ENCODE assay signal across 25 mouse cellular contexts in the genomic region with DNA sequence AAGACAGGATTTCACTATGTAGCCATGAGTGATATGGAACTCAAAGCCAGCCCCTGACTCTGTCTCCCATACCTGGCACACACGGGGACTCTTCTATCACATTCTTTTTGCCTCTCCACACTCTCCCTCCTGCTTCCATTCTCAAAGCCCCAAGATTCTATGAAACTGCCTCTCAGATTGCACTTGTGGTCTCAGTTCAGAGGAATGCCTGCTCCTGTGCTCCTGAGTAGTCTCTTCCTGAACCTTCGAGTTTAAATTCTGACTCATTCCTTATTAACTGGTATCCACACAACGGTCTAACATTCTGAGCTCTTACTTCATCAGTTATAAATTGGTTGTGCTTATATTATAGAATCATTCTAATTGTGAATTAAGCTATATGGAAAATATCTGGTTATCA.
"Had no signal": no experiment of that assay in that cellular context is flagged by ENCODE, and none has a peak within 500 bp of the region (broad histone marks: within the 10 kb centered on the region; RNA-seq: fewer than 3 reads in every experiment).

No protein-coding gene starts in this region.

- H3K4me1 ChIP-seq: heart, embryonic 13.5 days; heart, embryonic 15.5 days; hindbrain, embryonic 13.5 days; hindbrain, embryonic 15.5 days; intestine, embryonic 15.5 days; limb, embryonic 13.5 days; limb, embryonic 15.5 days; liver, embryonic 12.5 days had no signal

- H3K27me3 ChIP-seq: heart, embryonic 13.5 days; heart, embryonic 15.5 days; hindbrain, embryonic 13.5 days; hindbrain, embryonic 15.5 days; intestine, embryonic 15.5 days; limb, embryonic 13.5 days; limb, embryonic 15.5 days; liver, embryonic 12.5 days had no signal

- H3K36me3 ChIP-seq: heart, embryonic 13.5 days; heart, embryonic 15.5 days; hindbrain, embryonic 13.5 days; hindbrain, embryonic 15.5 days; intestine, embryonic 15.5 days; limb, embryonic 13.5 days; limb, embryonic 15.5 days; liver, embryonic 12.5 days had no signal

- H3K4me2 ChIP-seq: heart, embryonic 11.5 days; heart, embryonic 13.5 days; heart, embryonic 15.5 days; hindbrain, embryonic 13.5 days; hindbrain, embryonic 15.5 days; intestine, embryonic 15.5 days; limb, embryonic 13.5 days; limb, embryonic 15.5 days; liver, embryonic 12.5 days had no signal

- ATAC-seq: hindbrain, postnatal 0 days; intestine, embryonic 15.5 days; intestine, postnatal 0 days; liver, embryonic 12.5 days had no signal

- H3K9ac ChIP-seq: heart, embryonic 13.5 days; heart, embryonic 15.5 days; hindbrain, embryonic 13.5 days; hindbrain, embryonic 15.5 days; intestine, embryonic 15.5 days; limb, embryonic 13.5 days; limb, embryonic 15.5 days; liver, embryonic 12.5 days; liver, embryonic 14.5 days had no signal

- H3K4me3 ChIP-seq: gastrocnemius, adult 2 months; heart, adult 2 months; heart, embryonic 13.5 days; heart, embryonic 15.5 days; hindbrain, embryonic 13.5 days; hindbrain, embryonic 15.5 days; intestine, embryonic 15.5 days; layer of hippocampus, adult 2 months; left cerebral cortex, adult 2 months; limb, embryonic 13.5 days; limb, embryonic 15.5 days; liver, embryonic 12.5 days had no signal

- H3K27ac ChIP-seq: gastrocnemius, adult 2 months; heart, adult 2 months; heart, embryonic 13.5 days; heart, embryonic 15.5 days; hindbrain, embryonic 13.5 days; hindbrain, embryonic 15.5 days; hindbrain, postnatal 0 days; intestine, embryonic 15.5 days; layer of hippocampus, adult 2 months; left cerebral cortex, adult 2 months; limb, embryonic 13.5 days; limb, embryonic 15.5 days; liver, embryonic 12.5 days; liver, embryonic 14.5 days had no signal

- DNase-seq: gastrocnemius, adult 2 months; gastrocnemius, postnatal 10 days; gastrocnemius, postnatal 25 days; heart, adult 2 months; heart, postnatal 14 days; heart, postnatal 36 days; kidney, adult 18-20 months; kidney, adult 8-10 months; kidney, postnatal 10 days; kidney, postnatal 25 days; kidney, postnatal 4 days had no signal

- H3K9me3 ChIP-seq: heart, embryonic 13.5 days; heart, embryonic 15.5 days; hindbrain, embryonic 13.5 days; hindbrain, embryonic 15.5 days; intestine, embryonic 15.5 days; limb, embryonic 13.5 days; limb, embryonic 15.5 days; liver, embryonic 12.5 days had no signal
